Mouse (Mus musculus) midbrain, embryonic 10.5 days (tissue): ENCODE data around the gene Macrod2. TPM values are rescaled to one million over a fixed set of nuclear protein-coding genes. Genes with fewer than 3 reads are reported as not detected.

Experiments used
- DNase-seq: peaks from one replicate; pipeline ENCODE4 v3.0.0-alpha.2; 2017; ENCODE audit warnings: low spot score
- H3K27ac ChIP-seq: fragments of 300-500 bp; sonication (generic); replicated peaks from 2 replicates; pipeline ENCODE4 v1.5.1; 2016; ENCODE audit warnings: mild to moderate bottlenecking
- H3K27me3 ChIP-seq: fragments of 300-500 bp; sonication (generic); 2 replicates; pipeline ENCODE4 v1.6.1; 2016; ENCODE audit warnings: low read depth, mild to moderate bottlenecking; ENCODE audit not compliant: poor library complexity, severe bottlenecking
- H3K36me3 ChIP-seq: fragments of 300-500 bp; sonication (generic); 2 replicates; pipeline ENCODE4 v1.6.1; 2016; ENCODE audit warnings: mild to moderate bottlenecking, moderate library complexity
- H3K4me1 ChIP-seq: fragments of 300-500 bp; sonication (generic); 2 replicates; pipeline ENCODE4 v1.6.1; 2016
- H3K4me3 ChIP-seq: fragments of 300-500 bp; sonication (generic); 2 replicates; pipeline ENCODE4 v1.5.1; 2016; ENCODE audit warnings: mild to moderate bottlenecking, moderate library complexity
- H3K9me3 ChIP-seq: fragments of 300-500 bp; sonication (generic); replicated peaks from 2 replicates; pipeline ENCODE4 v1.6.1; 2016; ENCODE audit warnings: mild to moderate bottlenecking
- WGBS: fragments of 180-500 bp; shearing (Covaris S2); methylation state at CpG from one replicate; pipeline ENCODE4 v1.1.7; 2016; 5-methylcytosine and 5-hydroxymethylcytosine counted together
- polyA plus RNA-seq: library from polyadenylated mRNA; unstranded; fragments of >200 nt; fragmentation: Nextera tagmentation; extraction: Ambion mirVana; gene quantifications from 2 replicates; pipeline ENCODE4 v1.2.1, GENCODE M21; 2016

Gene Macrod2
- polyA plus RNA-seq, 1 experiment from 2014 or later: 39.4 TPM

GRCm38 (mm10) chr2:142335103-142335999 lies 1940.2 kb downstream of the Macrod2 start:
- Histone ChIP-seq H3K27me3 (peaks cover 55% of the 10 kb centered on the region), H3K4me1 (peaks cover 35% of the 10 kb centered on the region), H3K36me3 (no peaks in the 10 kb centered on the region), H3K27ac (peak overlapping the region; percentile 88), H3K4me3 (peak overlapping the region; percentile 26; the same call in 1 of the 2 replicates), H3K9me3 (no peaks in the 10 kb centered on the region)
- WGBS: 16% methylated on average over 10 of the region's 10 CpGs
- DNase-seq: peak; percentile 42

GRCm38 (mm10) chr2:142344021-142344420 lies 1948.9 kb downstream of the Macrod2 start:
- no peak overlapping the region for H3K27ac ChIP-seq
- H3K4me1 ChIP-seq: no peaks in the 10 kb centered on the region
- no peak overlapping the region for H3K4me3 ChIP-seq
- no peaks in the 10 kb centered on the region for H3K9me3 ChIP-seq
- DNase-seq: no peak
- 66% methylated on average over 1 of the region's 2 CpGs for WGBS
- no peaks in the 10 kb centered on the region for H3K36me3 ChIP-seq
- peaks cover 40% of the 10 kb centered on the region for H3K27me3 ChIP-seq

GRCm38 (mm10) chr2:142344758-142345157 lies 1949.6 kb downstream of the Macrod2 start:
- Histone ChIP-seq H3K27ac (no peak overlapping the region), H3K4me1 (no peaks in the 10 kb centered on the region), H3K36me3 (no peaks in the 10 kb centered on the region), H3K9me3 (no peaks in the 10 kb centered on the region), H3K27me3 (peaks cover 33% of the 10 kb centered on the region), H3K4me3 (no peak overlapping the region)
- no peak for DNase-seq
- 89% methylated on average over 2 of the region's 2 CpGs for WGBS

GRCm38 (mm10) chr2:142349805-142350204 lies 1954.7 kb downstream of the Macrod2 start:
- Histone ChIP-seq H3K4me1 (no peaks in the 10 kb centered on the region), H3K27me3 (no peaks in the 10 kb centered on the region), H3K4me3 (no peak overlapping the region), H3K9me3 (no peaks in the 10 kb centered on the region), H3K36me3 (no peaks in the 10 kb centered on the region), H3K27ac (no peak overlapping the region)
- no peak for DNase-seq

GRCm38 (mm10) chr2:142362888-142363287 lies 1967.8 kb downstream of the Macrod2 start:
- Histone ChIP-seq H3K9me3 (no peaks in the 10 kb centered on the region), H3K4me1 (peaks cover 34% of the 10 kb centered on the region), H3K36me3 (no peaks in the 10 kb centered on the region), H3K27me3 (no peaks in the 10 kb centered on the region; the same call in 1 of the 2 replicates), H3K4me3 (no peak overlapping the region), H3K27ac (peak overlapping the region; percentile 72)
- WGBS: 3% methylated on average over 5 of the region's 5 CpGs
- DNase-seq: peak; percentile 46

GRCm38 (mm10) chr2:142373978-142374377 lies 1978.9 kb downstream of the Macrod2 start:
- H3K4me3 ChIP-seq: no peak overlapping the region
- no peaks in the 10 kb centered on the region for H3K36me3 ChIP-seq
- peak overlapping the region; percentile 28; the same call in 1 of the 2 replicates for H3K27ac ChIP-seq
- H3K27me3 ChIP-seq: no peaks in the 10 kb centered on the region
- WGBS: 15% methylated on average over 3 of the region's 3 CpGs
- peaks cover 12% of the 10 kb centered on the region for H3K4me1 ChIP-seq
- no peaks in the 10 kb centered on the region for H3K9me3 ChIP-seq
- DNase-seq: no peak

- Histone ChIP-seq H3K36me3 (no peaks in the 10 kb centered on the region), H3K27me3 (no peaks in the 10 kb centered on the region), H3K27ac (no peak overlapping the region), H3K9me3 (no peaks in the 10 kb centered on the region), H3K4me1 (no peaks in the 10 kb centered on the region), H3K4me3 (no peak overlapping the region)
- 89% methylated on average over 2 of the region's 2 CpGs for WGBS
- no peak for DNase-seq
Measured at GRCm38 (mm10) chr2:142380563-142380962, 1985.5 kb downstream of the Macrod2 start.

- WGBS: 92% methylated on average over 2 of the region's 2 CpGs
- no peaks in the 10 kb centered on the region for H3K27me3 ChIP-seq
- DNase-seq: no peak
- H3K27ac ChIP-seq: no peak overlapping the region
- no peaks in the 10 kb centered on the region for H3K36me3 ChIP-seq
- no peaks in the 10 kb centered on the region for H3K4me1 ChIP-seq
- no peak overlapping the region for H3K4me3 ChIP-seq
- no peaks in the 10 kb centered on the region for H3K9me3 ChIP-seq
Measured at GRCm38 (mm10) chr2:142381081-142381579, 1986.0 kb downstream of the Macrod2 start.

GRCm38 (mm10) chr2:142393546-142393945 lies 1998.4 kb downstream of the Macrod2 start:
- Histone ChIP-seq H3K27me3 (no peaks in the 10 kb centered on the region), H3K36me3 (no peaks in the 10 kb centered on the region)
- DNase-seq: no peak

GRCm38 (mm10) chr2:142399490-142399889 lies 2004.4 kb downstream of the Macrod2 start:
- no peak overlapping the region for H3K4me3 ChIP-seq
- no peak for DNase-seq
- no peaks in the 10 kb centered on the region for H3K27me3 ChIP-seq
- WGBS: 71% methylated on average over 1 of the region's 1 CpGs
- no peak overlapping the region for H3K27ac ChIP-seq
- H3K4me1 ChIP-seq: peaks cover 7% of the 10 kb centered on the region
- H3K36me3 ChIP-seq: no peaks in the 10 kb centered on the region
- 0 out of 2 replicates have a peak, but pooled peaks cover under 1% of the 10 kb centered on the region for H3K9me3 ChIP-seq

More at GRCm38 (mm10) chr2:142393546-142393945, 1998.4 kb downstream of the Macrod2 start:
- Histone ChIP-seq H3K27ac (no peak overlapping the region), H3K4me3 (no peak overlapping the region), H3K4me1 (0 out of 2 replicates have a peak, but pooled peaks cover 3% of the 10 kb centered on the region), H3K9me3 (peaks cover 7% of the 10 kb centered on the region; the same call in 1 of the 2 replicates)

GRCm38 (mm10) chr2:142400781-142401180 lies 2005.7 kb downstream of the Macrod2 start:
- no peaks in the 10 kb centered on the region for H3K9me3 ChIP-seq
- DNase-seq: no peak
- no peaks in the 10 kb centered on the region for H3K27me3 ChIP-seq
- H3K4me3 ChIP-seq: no peak overlapping the region
- H3K36me3 ChIP-seq: no peaks in the 10 kb centered on the region
- no peak overlapping the region for H3K27ac ChIP-seq
- WGBS: 90% methylated on average over 4 of the region's 4 CpGs
- H3K4me1 ChIP-seq: peaks cover 7% of the 10 kb centered on the region

- no peak overlapping the region for H3K27ac ChIP-seq
- peaks cover 7% of the 10 kb centered on the region for H3K4me1 ChIP-seq
- no peak for DNase-seq
- no peaks in the 10 kb centered on the region for H3K36me3 ChIP-seq
- 89% methylated on average over 3 of the region's 3 CpGs for WGBS
- no peak overlapping the region for H3K4me3 ChIP-seq
- no peaks in the 10 kb centered on the region for H3K9me3 ChIP-seq
- H3K27me3 ChIP-seq: no peaks in the 10 kb centered on the region
Measured at GRCm38 (mm10) chr2:142401359-142401758, 2006.2 kb downstream of the Macrod2 start.

- Histone ChIP-seq H3K4me3 (no peak overlapping the region), H3K9me3 (no peaks in the 10 kb centered on the region), H3K4me1 (peaks cover 7% of the 10 kb centered on the region), H3K36me3 (no peaks in the 10 kb centered on the region), H3K27me3 (no peaks in the 10 kb centered on the region), H3K27ac (no peak overlapping the region)
- DNase-seq: no peak
Measured at GRCm38 (mm10) chr2:142403394-142403793, 2008.3 kb downstream of the Macrod2 start.
